19 mouse cellular contexts compared by ENCODE assay signal in the genomic region with DNA sequence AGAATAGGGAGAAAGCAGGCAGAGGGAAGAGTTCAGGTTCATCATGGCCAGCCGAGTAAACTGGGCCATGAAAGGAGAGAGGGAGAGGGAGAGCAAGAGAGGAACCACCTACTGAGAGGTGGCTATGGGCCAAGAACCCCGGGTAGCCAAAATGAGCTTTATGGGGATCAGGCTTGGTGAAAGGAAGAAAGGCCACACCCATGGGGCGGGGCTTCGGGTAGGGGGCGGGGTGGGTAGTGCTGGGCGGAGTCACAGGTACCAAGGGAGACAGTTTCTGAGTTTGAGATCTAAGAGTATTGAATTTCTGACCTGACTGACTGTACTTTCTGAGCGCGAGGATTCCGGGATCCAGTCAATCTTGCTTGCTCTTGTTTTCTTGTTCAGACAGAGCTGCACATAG. TPM values are rescaled to one million over a fixed set of nuclear protein-coding genes. Genes with fewer than 3 reads are reported as not detected.
DNase-seq lines count a peak whose midpoint lies in the region; ATAC-seq and TF ChIP-seq lines count a peak whose summit lies in the region.
"Had no signal": no experiment of that assay in that cellular context is flagged by ENCODE, and none has a peak within 500 bp of the region (broad histone marks: within the 10 kb centered on the region; RNA-seq: fewer than 3 reads in every experiment).

No protein-coding gene starts in this region.

- H3K27ac ChIP-seq in liver, postnatal 0 days (ENCODE audit: low read depth): no peak overlapping the region
- H3K27ac ChIP-seq: hindbrain, postnatal 0 days; left cerebral cortex, adult 2 months; lung, embryonic 15.5 days had no signal

- no peaks in the 10 kb centered on the region for H3K27me3 ChIP-seq in liver, postnatal 0 days (ENCODE audit: insufficient read depth, low read length)
- H3K27me3 ChIP-seq: lung, embryonic 15.5 days had no signal

- no peaks in the 10 kb centered on the region for H3K36me3 ChIP-seq in liver, postnatal 0 days (replicated peaks; ENCODE audit: insufficient read depth, low read length)
- H3K36me3 ChIP-seq: lung, embryonic 15.5 days had no signal

- H3K4me3 ChIP-seq in liver, postnatal 0 days (ENCODE audit: low read depth, low read length): no peak overlapping the region
- H3K4me3 ChIP-seq: left cerebral cortex, adult 2 months; lung, embryonic 15.5 days had no signal

- H3K4me1 ChIP-seq in liver, postnatal 0 days (ENCODE audit: insufficient read depth): peaks cover 3% of the 10 kb centered on the region; the same call in 1 of the 2 replicates

- no peak for ATAC-seq in CD4-positive, CD25-positive, alpha-beta regulatory T cell, adult 4 months
- ATAC-seq in erythroid progenitor cell, adult 5-6 weeks (replicated peaks; ENCODE audit: low FRiP score, poor library complexity, severe bottlenecking): peak; percentile 77; the same call in 1 of the 2 replicates
- peak; percentile 35; the same call in 1 of the 2 replicates for ATAC-seq in liver, postnatal 0 days
- ATAC-seq: hindbrain, postnatal 0 days had no signal

- peak; percentile 31 for DNase-seq in CD4-positive, CD25-positive, alpha-beta regulatory T cell, adult 2 months (ENCODE audit: low read depth, low spot score)
- DNase-seq in ES-CJ7 (ENCODE audit: low read depth, low spot score): peak; percentile 76
- peak; percentile 77 for DNase-seq in liver, postnatal 0 days
- DNase-seq in urinary bladder, postnatal 4 days (ENCODE audit: low spot score in 2 of 2): no peak
- DNase-seq in adrenal gland, adult 2 months: no peak
- no peak for DNase-seq in thymus, postnatal 10 days (ENCODE audit: low spot score in 2 of 2)
- DNase-seq: cerebellum, adult 9-11 months; gastrocnemius, postnatal 36 days; heart, postnatal 4 days; kidney, adult 18-20 months; kidney, postnatal 10 days; right cerebral cortex, postnatal 14 days had no signal

- no peaks in the 10 kb centered on the region for H3K9me3 ChIP-seq in liver, postnatal 0 days (ENCODE audit: low read length)
- H3K9me3 ChIP-seq: lung, embryonic 15.5 days had no signal

- TF ChIP-seq EP300 in liver, postnatal 0 days (IDR thresholded peaks at IDR 0.05; ENCODE audit: low read depth): no peak

- H3K9ac ChIP-seq in liver, postnatal 0 days (replicated peaks): no peak overlapping the region
- H3K9ac ChIP-seq: lung, embryonic 15.5 days had no signal

- no peak overlapping the region for H3K4me2 ChIP-seq in liver, postnatal 0 days (ENCODE audit: low read depth, low read length)
- H3K4me2 ChIP-seq: lung, embryonic 15.5 days had no signal

- WGBS in liver, postnatal 0 days (ENCODE audit: insufficient replicate concordance): 45% methylated on average over 9 of the region's 9 CpGs

- no peak for TF ChIP-seq CTCF in liver, postnatal 0 days (IDR thresholded peaks at IDR 0.05; ENCODE audit: low read depth)

RNA-seq across cellular contexts. Expression of gene Sp1, which starts 19.3 kb away (rescaled TPM):
- 10 to 100 TPM; 19.0 to 22.2 TPM for polyA plus RNA-seq in CD4-positive, CD25-positive, alpha-beta regulatory T cell, adult 4 months (2017; shearing (Covaris generic))
- total RNA-seq in erythroid progenitor cell, adult 5-6 weeks (2015; ENCODE audit: low replicate concordance): 80.5 and 94.1 TPM in 2 replicates
- 70.4 and 79.1 TPM in 2 replicates for total RNA-seq in erythroid progenitor cell, adult 5-6 weeks (2017; ENCODE audit: low replicate concordance)
- polyA plus RNA-seq in liver, postnatal 0 days (2015; fragmentation: Nextera tagmentation; extraction: Ambion mirVana): 2.8 and 2.9 TPM in 2 replicates
- total RNA-seq in adrenal gland, adult 2 months (2021): 10 to 100 TPM; 71.7 to 72.1 TPM
- 8.5 and 11.1 TPM in 2 replicates for polyA plus RNA-seq in adrenal gland, adult 2 months (2012; rRNA removed)

RNA-seq across cellular contexts. Expression of gene Sp7, which starts 19.7 kb away (rescaled TPM):
- not detected for polyA plus RNA-seq in CD4-positive, CD25-positive, alpha-beta regulatory T cell, adult 4 months (2017; shearing (Covaris generic))
- not detected in 2 replicates for total RNA-seq in erythroid progenitor cell, adult 5-6 weeks (2015; ENCODE audit: low replicate concordance)
- total RNA-seq in erythroid progenitor cell, adult 5-6 weeks (2017; ENCODE audit: low replicate concordance): not detected in 2 replicates
- not detected in 2 replicates for polyA plus RNA-seq in liver, postnatal 0 days (2015; fragmentation: Nextera tagmentation; extraction: Ambion mirVana)
- total RNA-seq in adrenal gland, adult 2 months (2021): under 1 TPM; 0.09 to 0.14 TPM
- polyA plus RNA-seq in adrenal gland, adult 2 months (2012; rRNA removed): 0.50 and 0.55 TPM in 2 replicates
- total RNA-seq: gastrocnemius, postnatal 36 days; heart, postnatal 4 days had no signal

RNA-seq across cellular contexts. Expression of gene Aaas, which starts 36.1 kb away (rescaled TPM):
- 10 to 100 TPM; 41.7 to 63.7 TPM for polyA plus RNA-seq in CD4-positive, CD25-positive, alpha-beta regulatory T cell, adult 4 months (2017; shearing (Covaris generic))
- total RNA-seq in erythroid progenitor cell, adult 5-6 weeks (2015; ENCODE audit: low replicate concordance): 41.9 and 51.5 TPM in 2 replicates
- total RNA-seq in erythroid progenitor cell, adult 5-6 weeks (2017; ENCODE audit: low replicate concordance): 18.2 and 49.8 TPM in 2 replicates
- 15.6 and 18.8 TPM in 2 replicates for polyA plus RNA-seq in liver, postnatal 0 days (2015; fragmentation: Nextera tagmentation; extraction: Ambion mirVana)
- 10 to 100 TPM; 16.8 to 18.1 TPM for total RNA-seq in adrenal gland, adult 2 months (2021)
- 44.9 and 46.6 TPM in 2 replicates for polyA plus RNA-seq in adrenal gland, adult 2 months (2012; rRNA removed)

RNA-seq across cellular contexts. Expression of gene Myg1, which starts 55.1 kb away (rescaled TPM):
- polyA plus RNA-seq in CD4-positive, CD25-positive, alpha-beta regulatory T cell, adult 4 months (2017; shearing (Covaris generic)): 100 to 1,000 TPM; 119 to 124 TPM
- total RNA-seq in erythroid progenitor cell, adult 5-6 weeks (2015; ENCODE audit: low replicate concordance): 27.8 and 39.0 TPM in 2 replicates
- total RNA-seq in erythroid progenitor cell, adult 5-6 weeks (2017; ENCODE audit: low replicate concordance): 16.2 and 29.7 TPM in 2 replicates
- 28.1 and 30.8 TPM in 2 replicates for polyA plus RNA-seq in liver, postnatal 0 days (2015; fragmentation: Nextera tagmentation; extraction: Ambion mirVana)
- total RNA-seq in adrenal gland, adult 2 months (2021): 10 to 100 TPM; 54.1 to 60.3 TPM
- polyA plus RNA-seq in adrenal gland, adult 2 months (2012; rRNA removed): 73.3 and 77.5 TPM in 2 replicates

RNA-seq across cellular contexts. Expression of gene Amhr2, which starts 58.5 kb away (rescaled TPM):
- polyA plus RNA-seq in CD4-positive, CD25-positive, alpha-beta regulatory T cell, adult 4 months (2017; shearing (Covaris generic)): under 1 TPM; 0.63 to 0.71 TPM
- total RNA-seq in erythroid progenitor cell, adult 5-6 weeks (2015; ENCODE audit: low replicate concordance): not detected in 2 replicates
- total RNA-seq in erythroid progenitor cell, adult 5-6 weeks (2017; ENCODE audit: low replicate concordance): 3.6 TPM in 1 of 2 replicates, not detected in the other
- polyA plus RNA-seq in liver, postnatal 0 days (2015; fragmentation: Nextera tagmentation; extraction: Ambion mirVana): 0.36 and 0.60 TPM in 2 replicates
- 1 to 10 TPM; 1.0 to 1.6 TPM for total RNA-seq in adrenal gland, adult 2 months (2021)
- 1.3 and 2.5 TPM in 2 replicates for polyA plus RNA-seq in adrenal gland, adult 2 months (2012; rRNA removed)
- polyA plus RNA-seq: limb, embryonic 11.5 days; neural tube, embryonic 11.5 days had no signal

Comparison
In these comparisons a context has a peak if more than half of its experiments do, and no peak if none do; other contexts are left out.
1. DNase-seq: peak in CD4-positive, CD25-positive, alpha-beta regulatory T cell, adult 2 months (single experiment), ES-CJ7 (single experiment) and liver, postnatal 0 days (single experiment); none in urinary bladder, postnatal 4 days (0 of 2), adrenal gland, adult 2 months (single experiment) and thymus, postnatal 10 days (0 of 2).